Mouse (Mus musculus) hindbrain, embryonic 10.5 days (tissue): ENCODE data around the gene Gm10643. TPM values are rescaled to one million over a fixed set of nuclear protein-coding genes. Genes with fewer than 3 reads are reported as not detected.

ENCODE experiments used
- DNase-seq: peaks from one replicate; pipeline ENCODE4 v3.0.0-alpha.2; 2017; ENCODE audit warnings: low spot score
- H3K27ac ChIP-seq: fragments of 300-500 bp; sonication (generic); 2 replicates; pipeline ENCODE4 v1.5.1; 2016; ENCODE audit warnings: mild to moderate bottlenecking, moderate library complexity
- H3K27me3 ChIP-seq: fragments of 300-500 bp; sonication (generic); 2 replicates; pipeline ENCODE4 v1.6.1; 2016; ENCODE audit warnings: mild to moderate bottlenecking; ENCODE audit not compliant: poor library complexity, insufficient read depth, severe bottlenecking
- H3K36me3 ChIP-seq: fragments of 300-500 bp; sonication (generic); 2 replicates; pipeline ENCODE4 v1.6.1; 2016; ENCODE audit warnings: mild to moderate bottlenecking, moderate library complexity
- H3K4me1 ChIP-seq: fragments of 300-500 bp; sonication (generic); replicated peaks from 2 replicates; pipeline ENCODE4 v1.6.1; 2016; ENCODE audit warnings: mild to moderate bottlenecking
- H3K4me3 ChIP-seq: fragments of 300-500 bp; sonication (generic); 2 replicates; pipeline ENCODE4 v1.5.1; 2016; ENCODE audit warnings: mild to moderate bottlenecking, moderate library complexity
- H3K9me3 ChIP-seq: fragments of 300-500 bp; sonication (generic); 2 replicates; pipeline ENCODE4 v1.6.1; 2016; ENCODE audit warnings: mild to moderate bottlenecking, moderate library complexity
- WGBS: fragments of 180-500 bp; shearing (Covaris S2); methylation state at CpG from one replicate; pipeline ENCODE4 v1.1.7; 2016; 5-methylcytosine and 5-hydroxymethylcytosine counted together
- microRNA counts: library from miRNA; unstranded; fragments of <30 nt; microRNA quantifications from one replicate; lab custom pipeline; 2017
- polyA plus RNA-seq: library from polyadenylated mRNA; unstranded; fragments of >200 nt; fragmentation: Nextera tagmentation; extraction: Ambion mirVana; gene quantifications from 2 replicates; pipeline ENCODE4 v1.2.1, GENCODE M21; 2016

Gm10643 gene
- polyA plus RNA-seq, 1 experiment from 2014 or later: 1.8 TPM

- Histone ChIP-seq H3K36me3 (no peaks in the 10 kb centered on the region), H3K4me3 (no peak overlapping the region), H3K27me3 (peaks cover 88% of the 10 kb centered on the region), H3K4me1 (peaks cover 53% of the 10 kb centered on the region), H3K9me3 (no peaks in the 10 kb centered on the region), H3K27ac (no peak overlapping the region)
- no peak for DNase-seq
- 58% methylated on average over 5 of the region's 5 CpGs for WGBS
These were observed 41.9 kb downstream of the Gm10643 start for GRCm38 (mm10) chr8:84023085-84023484.

- 44% methylated on average over 12 of the region's 12 CpGs for WGBS
- Histone ChIP-seq H3K4me1 (peaks cover 42% of the 10 kb centered on the region), H3K27ac (peak overlapping the region; percentile 19), H3K27me3 (peaks cover 78% of the 10 kb centered on the region), H3K36me3 (no peaks in the 10 kb centered on the region), H3K4me3 (peak overlapping the region; percentile 29), H3K9me3 (no peaks in the 10 kb centered on the region)
- no peak for DNase-seq
These were observed 43.4 kb downstream of the Gm10643 start for GRCm38 (mm10) chr8:84021569-84021968.

GRCm38 (mm10) chr8:84021096-84021495 lies 43.8 kb downstream of the Gm10643 start, which contains the start of gene Palm3:
Gene Palm3, plus strand, starts transcription at chr8:84021471.
- peak within 1 kb of the TSS; percentile 19 for H3K27ac ChIP-seq
- peak; percentile 30 for DNase-seq
- peak within 1 kb of the TSS; percentile 29 for H3K4me3 ChIP-seq
- peaks cover 74% of the 10 kb centered on the region for H3K27me3 ChIP-seq
- H3K9me3 ChIP-seq: peaks cover 1% of the 10 kb centered on the region; the same call in 1 of the 2 replicates
- WGBS: 7% methylated on average over 18 of the region's 18 CpGs
- peaks cover 37% of the 10 kb centered on the region for H3K4me1 ChIP-seq
- H3K36me3 ChIP-seq: no peaks in the 10 kb centered on the region

- H3K9me3 ChIP-seq: peaks cover 5% of the 10 kb centered on the region; the same call in 1 of the 2 replicates
- H3K36me3 ChIP-seq: no peaks in the 10 kb centered on the region
- no peak for DNase-seq
- no peak overlapping the region for H3K27ac ChIP-seq
- no peak overlapping the region for H3K4me3 ChIP-seq
- peaks cover 29% of the 10 kb centered on the region for H3K4me1 ChIP-seq
- 87% methylated on average over 9 of the region's 9 CpGs for WGBS
- H3K27me3 ChIP-seq: peaks cover 70% of the 10 kb centered on the region
These were observed 45.2 kb downstream of the Gm10643 start for GRCm38 (mm10) chr8:84019738-84020137.

GRCm38 (mm10) chr8:84015833-84016232 lies 49.1 kb downstream of the Gm10643 start:
- peaks cover 5% of the 10 kb centered on the region; the same call in 1 of the 2 replicates for H3K9me3 ChIP-seq
- no peak overlapping the region for H3K4me3 ChIP-seq
- DNase-seq: no peak
- no peak overlapping the region for H3K27ac ChIP-seq
- H3K36me3 ChIP-seq: no peaks in the 10 kb centered on the region
- WGBS: 93% methylated on average over 5 of the region's 5 CpGs
- H3K4me1 ChIP-seq: peaks cover 23% of the 10 kb centered on the region
- H3K27me3 ChIP-seq: peaks cover 73% of the 10 kb centered on the region

MicroRNAs encoded within 50 kb of the gene (microRNA counts, 519-probe panel; counts per million panel counts)
- microRNA mmu-miR-709 (lab: Ali Mortazavi, UCI): 1,255 counts per million, percentile 77 among the panel's probes with 10 or more counts

Other genes with a start within 250 kb of the Gm10643 start
- gene Adgrl1, start 165.0 kb downstream of the Gm10643 start, polyA plus RNA-seq: 10.9 and 15.4 TPM in 2 replicates
- gene Gm10644, start 109.9 kb downstream of the Gm10643 start, polyA plus RNA-seq: 1.1 and 1.5 TPM in 2 replicates
- 99.1 and 112 TPM in 2 replicates for gene Asf1b, start 109.6 kb downstream of the Gm10643 start, polyA plus RNA-seq
- gene Prkaca, start 92.1 kb downstream of the Gm10643 start, polyA plus RNA-seq: 170 and 194 TPM in 2 replicates
- 7.6 and 9.5 TPM in 2 replicates for gene Samd1, start 67.5 kb downstream of the Gm10643 start, polyA plus RNA-seq
- gene 1700067K01Rik, start 63.6 kb downstream of the Gm10643 start, polyA plus RNA-seq: 0.52 and 0.54 TPM in 2 replicates
- 0.86 TPM in 1 of 2 replicates, not detected in the other for gene 2210011C24Rik, start 53.0 kb downstream of the Gm10643 start, polyA plus RNA-seq
- gene Palm3, start 43.7 kb downstream of the Gm10643 start, polyA plus RNA-seq: 9.2 and 10.0 TPM in 2 replicates
- gene Il27ra, start 22.5 kb downstream of the Gm10643 start, polyA plus RNA-seq: 0.24 and 0.30 TPM in 2 replicates
- gene Rln3, start 20.1 kb downstream of the Gm10643 start, polyA plus RNA-seq: 0.69 TPM in 1 of 2 replicates, not detected in the other
- 8.5 and 9.2 TPM in 2 replicates for gene Rfx1, start 1.7 kb upstream of the Gm10643 start, polyA plus RNA-seq
- gene Dcaf15, start 39.6 kb upstream of the Gm10643 start, polyA plus RNA-seq: 16.7 and 19.2 TPM in 2 replicates
- gene Podnl1, start 60.9 kb upstream of the Gm10643 start, polyA plus RNA-seq: 0.13 TPM in 1 of 2 replicates, not detected in the other
- gene Cc2d1a, start 82.8 kb upstream of the Gm10643 start, polyA plus RNA-seq: 18.2 and 19.0 TPM in 2 replicates
- 2.1 TPM in 2 replicates for gene 4930432K21Rik, start 82.9 kb upstream of the Gm10643 start, polyA plus RNA-seq
- 2.5 and 6.8 TPM in 2 replicates for gene Nanos3, start 120.1 kb upstream of the Gm10643 start, polyA plus RNA-seq
- 36.9 and 53.5 TPM in 2 replicates for gene Zswim4, start 171.9 kb upstream of the Gm10643 start, polyA plus RNA-seq
- gene D8Ertd738e, start 184.6 kb upstream of the Gm10643 start, polyA plus RNA-seq: 386 TPM in 2 replicates
- gene Mri1, start 192.2 kb upstream of the Gm10643 start, polyA plus RNA-seq: 65.3 and 72.1 TPM in 2 replicates
- 22.2 and 27.2 TPM in 2 replicates for gene Ccdc130, start 205.2 kb upstream of the Gm10643 start, polyA plus RNA-seq